Mouse (Mus musculus): ENCODE data around the gene Ppp1cc. TPM values are rescaled to one million over a fixed set of nuclear protein-coding genes. Genes with fewer than 3 reads are reported as not detected.
A peak's percentile ranks its signal among the peaks of the same experiment; 100 is the strongest.
"Not testable (repeated sequence)": the region's sequence is repeated elsewhere in the genome, so short reads cannot be mapped to it uniquely, and the experiment has no call there.

Ppp1cc gene
- total RNA-seq, 2 experiments from 2014 or later: 161 to 170 TPM

GRCm38 (mm10) chr5:122134395-122135289, 23.4 kb upstream of the Ppp1cc start:
- no peak for DNase-seq (ENCODE audit: low spot score in 2 of 2)
- intact Hi-C loops (cut with DNase I): loop anchor here (5.0 kb wide), 2 partner anchors 33 to 118 kb away; no protein-coding TSS in a partner anchor

GRCm38 (mm10) chr5:122135290-122135882, 22.7 kb upstream of the Ppp1cc start:
- intact Hi-C loops (cut with DNase I): no loop called here
- DNase-seq (ENCODE audit: low spot score in 2 of 2): no peak

- no peak for DNase-seq (ENCODE audit: low spot score in 2 of 2)
- intact Hi-C loops (cut with DNase I): no loop called here
These were observed 21.3 kb upstream of the Ppp1cc start for GRCm38 (mm10) chr5:122136508-122137408.

- intact Hi-C loops (cut with DNase I): no loop called here
- DNase-seq (ENCODE audit: low spot score in 2 of 2): no peak
These were observed 19.2 kb upstream of the Ppp1cc start for GRCm38 (mm10) chr5:122138856-122139255.

- DNase-seq (ENCODE audit: low spot score in 2 of 2); intact Hi-C loops (cut with DNase I): not testable (repeated sequence)
These were observed 18.3 kb upstream of the Ppp1cc start for GRCm38 (mm10) chr5:122139771-122140170.

GRCm38 (mm10) chr5:122140723-122141122, 17.4 kb upstream of the Ppp1cc start, which contains the start of gene Ccdc63:
TSS of gene Ccdc63 (minus strand) at chr5:122140823.
- DNase-seq (ENCODE audit: low spot score in 2 of 2): no peak
- intact Hi-C loops (cut with DNase I): no loop called here

GRCm38 (mm10) chr5:122142230-122142992, 15.7 kb upstream of the Ppp1cc start:
- no peak for DNase-seq (ENCODE audit: low spot score in 2 of 2)
- intact Hi-C loops (cut with DNase I): no loop called here

GRCm38 (mm10) chr5:122143543-122143942, 14.5 kb upstream of the Ppp1cc start:
- intact Hi-C loops (cut with DNase I): no loop called here
- DNase-seq (ENCODE audit: low spot score in 2 of 2): peak; percentile 58 to 70

- intact Hi-C loops (cut with DNase I): no loop called here
- no peak for DNase-seq (ENCODE audit: low spot score in 2 of 2)
These were observed 13.3 kb upstream of the Ppp1cc start for GRCm38 (mm10) chr5:122144825-122145224.

- intact Hi-C loops (cut with DNase I): no loop called here
- DNase-seq (ENCODE audit: low spot score in 2 of 2): no peak
These were observed 12.6 kb upstream of the Ppp1cc start for GRCm38 (mm10) chr5:122145381-122146055.

GRCm38 (mm10) chr5:122146056-122146580, 12.0 kb upstream of the Ppp1cc start:
- DNase-seq (ENCODE audit: low spot score in 2 of 2): peak in 1 of 2 experiments; percentile 49
- intact Hi-C loops (cut with DNase I): no loop called here

- intact Hi-C loops (cut with DNase I): no loop called here
- no peak for DNase-seq (ENCODE audit: low spot score in 2 of 2)
These were observed 11.5 kb upstream of the Ppp1cc start for GRCm38 (mm10) chr5:122146609-122147008.

- intact Hi-C loops (cut with DNase I): no loop called here
- DNase-seq (ENCODE audit: low spot score in 2 of 2): no peak
These were observed 10.0 kb upstream of the Ppp1cc start for GRCm38 (mm10) chr5:122148107-122148506.

GRCm38 (mm10) chr5:122149259-122149658, 8.8 kb upstream of the Ppp1cc start:
- intact Hi-C loops (cut with DNase I): no loop called here
- no peak for DNase-seq (ENCODE audit: low spot score in 2 of 2)

- DNase-seq (ENCODE audit: low spot score in 2 of 2); intact Hi-C loops (cut with DNase I): not testable (repeated sequence)
These were observed 5.6 kb upstream of the Ppp1cc start for GRCm38 (mm10) chr5:122152508-122152907.

GRCm38 (mm10) chr5:122154006-122154405, 4.1 kb upstream of the Ppp1cc start:
- intact Hi-C loops (cut with DNase I): no loop called here
- no peak for DNase-seq (ENCODE audit: low spot score in 2 of 2)

GRCm38 (mm10) chr5:122154782-122155181, 3.3 kb upstream of the Ppp1cc start:
- intact Hi-C loops (cut with DNase I): no loop called here
- DNase-seq (ENCODE audit: low spot score in 2 of 2): no peak

- DNase-seq (ENCODE audit: low spot score in 2 of 2): no peak
- intact Hi-C loops (cut with DNase I): no loop called here
These were observed 2.5 kb upstream of the Ppp1cc start for GRCm38 (mm10) chr5:122155613-122156012.

All from left cerebral cortex, postnatal 14 days (tissue).